Comparison of ENCODE assay signal across 9 mouse cellular contexts in the genomic region with DNA sequence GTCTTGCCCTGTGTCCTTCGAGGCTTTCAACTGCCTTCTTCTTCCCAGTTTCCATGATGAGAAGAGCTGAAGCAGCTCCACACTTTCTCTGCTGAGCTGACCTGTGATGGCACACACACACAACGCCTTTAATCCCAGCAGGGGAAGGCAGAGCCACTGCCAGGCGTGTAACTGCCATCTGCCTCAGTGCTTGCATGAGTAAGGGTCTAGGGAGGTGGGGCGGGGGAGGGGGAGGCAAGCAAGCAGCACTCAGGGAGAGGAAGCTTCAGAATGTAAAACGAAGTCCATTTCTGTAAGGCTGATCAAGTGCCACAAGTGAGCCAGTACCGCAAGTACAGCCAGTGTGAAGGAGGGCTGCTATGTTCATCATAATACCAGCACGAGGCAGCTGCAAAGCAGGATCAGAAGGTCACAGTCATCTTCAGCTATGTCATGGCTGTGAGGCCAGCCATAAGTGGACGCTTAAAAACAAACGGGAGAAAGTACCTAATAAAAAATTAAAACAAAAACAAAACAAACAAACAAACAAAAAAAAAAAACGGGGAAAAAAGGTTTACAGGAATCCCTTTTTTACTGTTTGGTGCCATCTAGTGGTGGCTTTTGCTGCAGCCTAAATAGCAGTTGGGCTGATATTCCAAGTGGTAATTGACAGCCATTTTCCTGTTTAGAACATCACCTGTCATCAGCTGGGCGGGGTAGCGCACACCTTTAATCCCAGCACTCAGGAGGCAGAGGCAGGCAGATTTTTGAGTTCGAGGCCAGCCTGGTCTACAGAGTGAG. TPM values are rescaled to one million over a fixed set of nuclear protein-coding genes. Genes with fewer than 3 reads are reported as not detected.
DNase-seq lines count a peak whose midpoint lies in the region; ATAC-seq and TF ChIP-seq lines count a peak whose summit lies in the region.
"Had no signal": no experiment of that assay in that cellular context is flagged by ENCODE, and none has a peak within 500 bp of the region (broad histone marks: within the 10 kb centered on the region; RNA-seq: fewer than 3 reads in every experiment).

No protein-coding gene starts in this region.

- WGBS in hindbrain, embryonic 13.5 days = 67% methylated on average over 13 of the region's 13 CpGs
- WGBS in limb, embryonic 14.5 days = 64% methylated on average over 13 of the region's 13 CpGs
- 65% methylated on average over 13 of the region's 13 CpGs for WGBS in neural tube, embryonic 14.5 days

- no peak overlapping the region for H3K27ac ChIP-seq in testis, adult 2 months (ENCODE audit: control insufficient read depth, insufficient read depth, low read depth, low read length)
- peak overlapping the region; percentile 67; the same call in 1 of the 2 replicates for H3K27ac ChIP-seq in hindbrain, embryonic 13.5 days
- H3K27ac ChIP-seq in limb, embryonic 14.5 days (replicated peaks; ENCODE audit: low read depth, low read length) = no peak overlapping the region
- H3K27ac ChIP-seq in neural tube, embryonic 14.5 days (ENCODE audit: low read depth, low read length) = no peak overlapping the region

- H3K27me3 ChIP-seq in testis, adult 2 months (ENCODE audit: control insufficient read depth, insufficient read depth, low read length) = no peaks in the 10 kb centered on the region
- H3K27me3 ChIP-seq in hindbrain, embryonic 13.5 days = no peaks in the 10 kb centered on the region
- H3K27me3 ChIP-seq in limb, embryonic 14.5 days (ENCODE audit: control insufficient read depth, insufficient read depth, low read length) = no peaks in the 10 kb centered on the region
- no peaks in the 10 kb centered on the region for H3K27me3 ChIP-seq in neural tube, embryonic 14.5 days (ENCODE audit: control insufficient read depth, insufficient read depth, low read length)
- H3K27me3 ChIP-seq: megakaryocyte, embryonic 14.5 days had no signal

- peak; percentile 3; the same call in 1 of the 2 replicates for TF ChIP-seq CTCF in testis, adult 2 months (IDR thresholded peaks at IDR 0.05; ENCODE audit: control insufficient read depth, insufficient read depth, insufficient replicate concordance, low read depth, low read length)

- no peak overlapping the region for H3K4me2 ChIP-seq in hindbrain, embryonic 13.5 days
- no peak overlapping the region for H3K4me2 ChIP-seq in limb, embryonic 14.5 days (replicated peaks; ENCODE audit: low read depth, low read length, severe bottlenecking)
- no peak overlapping the region for H3K4me2 ChIP-seq in neural tube, embryonic 14.5 days (ENCODE audit: low read depth, low read length)

- no peaks in the 10 kb centered on the region for H3K9me3 ChIP-seq in hindbrain, embryonic 13.5 days
- no peaks in the 10 kb centered on the region for H3K9me3 ChIP-seq in limb, embryonic 14.5 days (ENCODE audit: control insufficient read depth, low read length)
- no peaks in the 10 kb centered on the region for H3K9me3 ChIP-seq in neural tube, embryonic 14.5 days (ENCODE audit: control insufficient read depth, low read length)
- H3K9me3 ChIP-seq: megakaryocyte, embryonic 14.5 days had no signal

- H3K4me3 ChIP-seq in testis, adult 2 months (ENCODE audit: control insufficient read depth, low read depth, low read length) = no peak overlapping the region
- no peak overlapping the region for H3K4me3 ChIP-seq in hindbrain, embryonic 13.5 days
- no peak overlapping the region for H3K4me3 ChIP-seq in limb, embryonic 14.5 days (replicated peaks; ENCODE audit: low read length)
- H3K4me3 ChIP-seq in neural tube, embryonic 14.5 days (ENCODE audit: low read depth, low read length) = no peak overlapping the region
- H3K4me3 ChIP-seq: megakaryocyte, embryonic 14.5 days had no signal

- no peak for TF ChIP-seq POLR2A in testis, adult 2 months (IDR thresholded peaks at IDR 0.05; ENCODE audit: control insufficient read depth, low read depth, low read length)
- TF ChIP-seq POLR2A in limb, embryonic 14.5 days (IDR thresholded peaks at IDR 0.05; ENCODE audit: borderline replicate concordance, extremely low read depth, insufficient read depth, insufficient read length) = no peak

- peaks cover 4% of the 10 kb centered on the region for H3K4me1 ChIP-seq in testis, adult 2 months (ENCODE audit: control insufficient read depth, insufficient read depth, low read length)
- 0 out of 2 replicates have a peak, but pooled peaks cover 5% of the 10 kb centered on the region for H3K4me1 ChIP-seq in hindbrain, embryonic 13.5 days (replicated peaks)
- no peaks in the 10 kb centered on the region for H3K4me1 ChIP-seq in limb, embryonic 14.5 days (ENCODE audit: control insufficient read depth, insufficient read depth, low read length)
- no peaks in the 10 kb centered on the region for H3K4me1 ChIP-seq in neural tube, embryonic 14.5 days (ENCODE audit: control insufficient read depth, insufficient read depth, low read length)

- DNase-seq in testis, postnatal 14 days (ENCODE audit: low spot score) = no peak
- peak; percentile 78 for DNase-seq in adrenal gland, postnatal 14 days
- peak; percentile 49 for DNase-seq in embryo, embryonic 9.5 days (ENCODE audit: extremely low spot score)
- DNase-seq in limb, embryonic 14.5 days (ENCODE audit: low spot score) = peak; percentile 74
- DNase-seq in ovary, adult 18-20 months (ENCODE audit: low spot score) = no peak

- no peak for ATAC-seq in hindbrain, embryonic 13.5 days (ENCODE audit: low FRiP score)
- no peak for ATAC-seq in limb, embryonic 14.5 days (ENCODE audit: low FRiP score, low read depth)
- ATAC-seq in neural tube, embryonic 14.5 days (ENCODE audit: low read depth) = peak; percentile 44; the same call in 1 of the 2 replicates

- no peak overlapping the region for H3K9ac ChIP-seq in hindbrain, embryonic 13.5 days
- H3K9ac ChIP-seq in limb, embryonic 14.5 days (ENCODE audit: low read depth, low read length, severe bottlenecking) = no peak overlapping the region
- no peak overlapping the region for H3K9ac ChIP-seq in neural tube, embryonic 14.5 days (replicated peaks; ENCODE audit: low read depth, low read length)

- peaks cover 1% of the 10 kb centered on the region; the same call in 1 of the 2 replicates for H3K36me3 ChIP-seq in testis, adult 2 months (ENCODE audit: control insufficient read depth, insufficient read depth, low read length)
- H3K36me3 ChIP-seq in hindbrain, embryonic 13.5 days = peaks cover 95% of the 10 kb centered on the region
- H3K36me3 ChIP-seq in limb, embryonic 14.5 days (ENCODE audit: control insufficient read depth, insufficient read depth, low read length) = peaks cover 82% of the 10 kb centered on the region
- H3K36me3 ChIP-seq in neural tube, embryonic 14.5 days (ENCODE audit: control insufficient read depth, insufficient read depth, low read length) = peaks cover 48% of the 10 kb centered on the region

RNA-seq across cellular contexts. Expression of a gene that starts 22.6 kb away (rescaled TPM):
- 10.8 and 12.7 TPM in 2 replicates for polyA plus RNA-seq in testis, adult 2 months (2012; rRNA removed)
- total RNA-seq in adrenal gland, postnatal 14 days (2021) = 10.9 and 15.4 TPM in 2 replicates
- polyA plus RNA-seq in hindbrain, embryonic 13.5 days (2015; fragmentation: Nextera tagmentation; extraction: Ambion mirVana) = 17.9 and 19.9 TPM in 2 replicates
- polyA plus RNA-seq in limb, embryonic 14.5 days (2012; rRNA removed) = 18.0 and 20.5 TPM in 2 replicates
- 14.1 and 17.4 TPM in 2 replicates for polyA plus RNA-seq in limb, embryonic 14.5 days (2014; fragmentation: Nextera tagmentation; extraction: Ambion mirVana)
- 14.8 and 16.6 TPM in 2 replicates for polyA plus RNA-seq in neural tube, embryonic 14.5 days (2014; fragmentation: Nextera tagmentation; extraction: Ambion mirVana)

RNA-seq across cellular contexts. Expression of a gene that starts 38.3 kb away (rescaled TPM):
- 14.3 and 15.1 TPM in 2 replicates for polyA plus RNA-seq in testis, adult 2 months (2012; rRNA removed)
- total RNA-seq in adrenal gland, postnatal 14 days (2021) = 13.8 and 15.3 TPM in 2 replicates
- 5.2 TPM in 2 replicates for polyA plus RNA-seq in hindbrain, embryonic 13.5 days (2015; fragmentation: Nextera tagmentation; extraction: Ambion mirVana)
- 29.1 and 29.8 TPM in 2 replicates for polyA plus RNA-seq in limb, embryonic 14.5 days (2012; rRNA removed)
- polyA plus RNA-seq in limb, embryonic 14.5 days (2014; fragmentation: Nextera tagmentation; extraction: Ambion mirVana) = 28.1 and 28.8 TPM in 2 replicates
- polyA plus RNA-seq in neural tube, embryonic 14.5 days (2014; fragmentation: Nextera tagmentation; extraction: Ambion mirVana) = 4.8 and 5.1 TPM in 2 replicates

Comparison
In these comparisons a context has a peak if more than half of its experiments do, and no peak if none do; other contexts are left out.
1. DNase-seq: peak in adrenal gland, postnatal 14 days (single experiment), embryo, embryonic 9.5 days (single experiment) and limb, embryonic 14.5 days (single experiment); none in testis, postnatal 14 days (single experiment) and ovary, adult 18-20 months (single experiment).